Mouse (Mus musculus): ENCODE data around the gene Pgap3.

The Pgap3 gene

GRCm38 (mm10) chr11:98357396-98358160 is 42.7 kb downstream of the Pgap3 start:
- DNase-seq (ENCODE audit: low spot score in 2 of 2), result no peak

- DNase-seq (ENCODE audit: low spot score in 2 of 2), result no peak
Measured at GRCm38 (mm10) chr11:98356625-98357394, 43.5 kb downstream of the Pgap3 start.

GRCm38 (mm10) chr11:98355732-98356299 is 44.5 kb downstream of the Pgap3 start:
- no peak for DNase-seq (ENCODE audit: low spot score in 2 of 2)

DNA sequence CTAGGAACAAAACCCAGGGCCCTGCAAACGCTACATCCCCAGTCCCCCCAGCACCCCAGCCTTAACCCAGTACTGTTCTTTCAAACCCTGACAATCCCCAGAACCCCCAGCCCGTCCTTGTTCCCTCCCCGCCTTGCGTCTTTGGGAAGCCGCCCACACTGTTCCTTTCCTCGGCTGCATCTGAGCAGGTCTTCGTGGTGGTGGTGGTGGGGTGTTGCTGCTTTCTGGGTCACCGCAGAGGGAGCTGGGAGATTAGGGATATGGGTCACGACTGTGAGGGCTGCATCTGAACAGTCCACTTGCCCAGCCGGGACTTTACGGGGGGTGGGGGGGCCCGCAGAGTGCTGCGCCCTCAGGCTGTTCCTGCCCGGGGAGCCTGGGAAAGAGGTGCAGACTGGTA is 45.8 kb downstream of the Pgap3 start:
- DNase-seq (ENCODE audit: low spot score in 2 of 2), result no peak

GRCm38 (mm10) chr11:98353651-98354211 is 46.6 kb downstream of the Pgap3 start:
- DNase-seq (ENCODE audit: low spot score in 2 of 2), result no peak

GRCm38 (mm10) chr11:98352272-98352990 is 47.9 kb downstream of the Pgap3 start:
- no peak for DNase-seq (ENCODE audit: low spot score in 2 of 2)

- DNase-seq (ENCODE audit: low spot score in 2 of 2), result no peak
Measured at GRCm38 (mm10) chr11:98349308-98349707, 51.0 kb downstream of the Pgap3 start.

DNA sequence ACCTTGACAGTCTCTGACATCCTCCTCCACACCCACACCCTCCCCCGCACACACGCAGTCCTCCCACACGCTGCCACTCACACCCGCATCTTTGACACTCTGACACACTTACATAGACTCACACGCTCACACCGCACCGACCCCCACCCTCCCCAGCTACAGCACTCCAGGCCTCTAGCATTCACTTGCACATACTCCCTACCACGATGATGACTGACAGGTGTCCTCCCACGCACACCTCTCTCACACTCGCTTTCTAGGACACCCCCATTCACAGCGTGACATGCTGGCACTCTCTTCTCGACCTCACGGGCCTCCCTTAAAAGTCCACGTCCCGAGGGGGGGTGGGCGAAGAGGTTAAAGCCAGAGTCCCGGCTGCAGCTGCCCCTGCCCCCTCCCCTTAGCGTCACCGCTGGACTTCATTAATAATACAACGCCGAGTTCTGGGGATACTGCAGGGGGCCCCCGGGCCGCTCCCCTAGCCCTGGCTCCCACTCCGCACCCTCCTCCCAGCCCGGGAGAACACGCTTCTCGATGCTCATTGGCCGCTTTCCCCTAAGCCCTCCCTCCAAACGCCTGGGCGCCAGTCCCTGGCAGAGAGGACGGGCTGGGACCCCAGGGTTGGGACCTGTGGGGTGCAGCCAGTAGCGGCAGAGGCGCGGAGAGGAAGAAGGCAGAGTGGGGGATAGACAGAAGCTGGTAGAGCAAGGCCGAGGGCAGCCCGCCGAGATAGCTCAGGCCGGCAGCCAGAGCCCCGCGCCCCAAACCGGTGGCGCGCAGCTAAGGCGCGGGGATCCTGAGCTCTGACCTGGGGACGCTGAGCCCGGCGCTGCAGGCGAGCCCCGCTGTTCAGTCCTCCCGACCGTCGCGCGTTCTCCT is 52.0 kb downstream of the Pgap3 start, which contains the start of gene Ppp1r1b:
Gene Ppp1r1b (plus strand): TSS at position 322 of the 879 bp plus-strand sequence.
- peak in 1 of 2 experiments; percentile 33 for DNase-seq (ENCODE audit: low spot score in 2 of 2)

- no peak for DNase-seq (ENCODE audit: low spot score in 2 of 2)
Measured at GRCm38 (mm10) chr11:98347385-98348082, 52.8 kb downstream of the Pgap3 start.

GRCm38 (mm10) chr11:98346168-98346567 is 54.1 kb downstream of the Pgap3 start:
- DNase-seq (ENCODE audit: low spot score in 2 of 2), result no peak

DNA sequence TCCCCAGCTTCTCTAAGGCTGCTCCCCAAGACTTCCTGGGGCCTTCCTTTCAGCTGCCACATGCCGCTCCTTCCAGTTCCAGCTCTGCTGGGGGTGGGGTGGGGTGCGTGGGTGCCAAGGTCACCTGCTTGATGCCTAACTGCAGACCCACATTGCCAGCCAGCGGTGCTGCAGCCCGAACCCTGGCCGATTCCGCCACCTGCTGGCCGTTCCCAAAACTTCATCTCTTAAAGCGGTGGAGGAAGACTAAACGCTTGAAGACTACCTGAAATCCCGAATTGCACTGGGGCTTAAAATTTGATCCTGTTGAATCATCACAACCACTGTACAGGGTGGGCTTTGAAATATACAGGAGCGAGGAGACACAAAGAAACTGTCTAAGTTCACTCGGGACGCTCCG is 55.0 kb downstream of the Pgap3 start:
- peak; percentile 60 to 87 for DNase-seq (ENCODE audit: low spot score in 2 of 2)

GRCm38 (mm10) chr11:98342000-98342945 is 58.0 kb downstream of the Pgap3 start:
- peak; percentile 83 to 92 for DNase-seq (ENCODE audit: low spot score in 2 of 2)

GRCm38 (mm10) chr11:98341174-98341573 is 59.1 kb downstream of the Pgap3 start:
- DNase-seq (ENCODE audit: low spot score in 2 of 2), result no peak

DNA sequence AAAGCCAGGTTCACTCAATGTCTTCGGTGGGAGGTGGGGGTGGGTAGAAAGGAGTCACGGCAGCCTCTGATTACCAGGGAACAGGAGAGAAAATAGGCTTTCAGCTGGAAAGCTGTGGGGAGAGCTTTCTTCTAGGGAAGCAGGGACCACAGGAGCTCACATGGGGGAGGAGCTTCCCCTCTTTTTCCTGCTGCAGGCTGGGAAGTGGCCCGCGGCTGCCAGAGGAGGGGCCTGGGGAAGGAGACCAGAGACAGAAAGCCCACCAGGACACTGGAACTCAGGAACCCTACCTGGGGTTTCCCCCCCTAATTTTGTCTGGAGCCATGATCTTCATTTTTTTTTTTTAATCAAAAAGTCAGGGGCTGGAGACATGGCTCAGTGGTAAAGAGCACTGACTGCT is 59.7 kb downstream of the Pgap3 start:
- DNase-seq (ENCODE audit: low spot score in 2 of 2), result no peak

GRCm38 (mm10) chr11:98339679-98340287 is 60.5 kb downstream of the Pgap3 start:
- no peak for DNase-seq (ENCODE audit: low spot score in 2 of 2)

- DNase-seq (ENCODE audit: low spot score in 2 of 2), result no peak
Measured at GRCm38 (mm10) chr11:98339071-98339501, 61.2 kb downstream of the Pgap3 start.

All from urinary bladder, postnatal 4 days (tissue).